ENCODE assay signal across 22 mouse cellular contexts in genomic region chr10:121807771-121808170, GRCm38 (mm10).
"Had no signal": no experiment of that assay in that cellular context is flagged by ENCODE, and none has a peak within 500 bp of the region (broad histone marks: within the 10 kb centered on the region; RNA-seq: fewer than 3 reads in every experiment).

No protein-coding gene starts in this region.

- H3K27ac ChIP-seq: liver, embryonic 13.5 days; liver, embryonic 15.5 days; lung, embryonic 15.5 days; macrophage; midbrain, embryonic 10.5 days; midbrain, embryonic 13.5 days; midbrain, embryonic 15.5 days; neural tube, embryonic 13.5 days; neural tube, embryonic 15.5 days had no signal

- H3K9me3 ChIP-seq: liver, embryonic 13.5 days; liver, embryonic 15.5 days; lung, embryonic 15.5 days; midbrain, embryonic 10.5 days; midbrain, embryonic 13.5 days; midbrain, embryonic 15.5 days; neural tube, embryonic 13.5 days; neural tube, embryonic 15.5 days had no signal

- H3K4me2 ChIP-seq: liver, embryonic 11.5 days; liver, embryonic 13.5 days; liver, embryonic 15.5 days; lung, embryonic 15.5 days; midbrain, embryonic 13.5 days; midbrain, embryonic 15.5 days; neural tube, embryonic 13.5 days; neural tube, embryonic 15.5 days had no signal

- ATAC-seq: liver, postnatal 0 days; lung, postnatal 0 days; midbrain, embryonic 13.5 days; midbrain, embryonic 15.5 days had no signal

- H3K27me3 ChIP-seq: liver, embryonic 13.5 days; liver, embryonic 15.5 days; lung, embryonic 15.5 days; midbrain, embryonic 13.5 days; midbrain, embryonic 15.5 days; neural tube, embryonic 13.5 days; neural tube, embryonic 15.5 days had no signal

- H3K4me1 ChIP-seq: liver, embryonic 13.5 days; liver, embryonic 15.5 days; lung, embryonic 15.5 days; neural tube, embryonic 13.5 days; neural tube, embryonic 15.5 days had no signal

- H3K36me3 ChIP-seq: liver, embryonic 13.5 days; liver, embryonic 15.5 days had no signal

- H3K4me3 ChIP-seq: liver, embryonic 13.5 days; liver, embryonic 15.5 days; lung, embryonic 15.5 days; midbrain, embryonic 10.5 days; midbrain, embryonic 13.5 days; midbrain, embryonic 15.5 days; myocyte; neural tube, embryonic 13.5 days; neural tube, embryonic 15.5 days had no signal

- H3K9ac ChIP-seq: liver, embryonic 13.5 days; liver, embryonic 15.5 days; liver, postnatal 0 days; lung, embryonic 15.5 days; midbrain, embryonic 13.5 days; midbrain, embryonic 15.5 days; neural tube, embryonic 13.5 days; neural tube, embryonic 15.5 days had no signal

- DNase-seq: liver, embryonic 13.5 days; liver, postnatal 0 days; lung, adult 2 months; lung, postnatal 14 days; lung, postnatal 36 days; right cerebral cortex, postnatal 25 days; right cerebral cortex, postnatal 4 days; spleen, adult 18-20 months; thymus, adult 18-20 months; thymus, postnatal 14 days; thymus, postnatal 36 days had no signal
